Mouse (Mus musculus) spleen, postnatal 10 days (tissue): ENCODE data around the gene Olfr930.

Experiments
- DNase-seq, 2 experiments: peaks; one replicate each; pipeline ENCODE4 v3.0.0; 2021 to 2022; ENCODE audit warnings: low spot score in 2 of 2

Gene Olfr930

GRCm38 (mm10) chr9:38929509-38929908 is at the start of gene Olfr930:
Olfr930 (plus strand) TSS chr9:38929809.
- no peak for DNase-seq

- no peak for DNase-seq
These were observed 24.0 kb downstream of the Olfr930 start for GRCm38 (mm10) chr9:38953401-38954123.

GRCm38 (mm10) chr9:38954124-38954416 is 24.5 kb downstream of the Olfr930 start:
- no peak for DNase-seq

GRCm38 (mm10) chr9:38972013-38972412 is 42.4 kb downstream of the Olfr930 start, which contains the start of gene Olfr933:
Olfr933 (plus strand) TSS chr9:38972313.
- no peak for DNase-seq
